Mouse (Mus musculus) forebrain, embryonic 15.5 days (tissue): ENCODE measurements around the gene Sarm1. TPM values are rescaled to one million over a fixed set of nuclear protein-coding genes. Genes with fewer than 3 reads are reported as not detected.
"Not testable (repeated sequence)": the region's sequence is repeated elsewhere in the genome, so short reads cannot be mapped to it uniquely, and the experiment has no call there.

Source experiments
- ATAC-seq: fragments of 200-750 bp; cut with Nextera tagmentation; replicated peaks from 2 replicates; pipeline ENCODE4 v1.8.0; 2017; ENCODE audit warnings: mild to moderate bottlenecking, moderate TSS enrichment, moderate library complexity
- H3K27ac ChIP-seq: fragments of 300-500 bp; sonication (generic); replicated peaks from 2 replicates; pipeline ENCODE4 v1.5.1; 2015; ENCODE audit warnings: mild to moderate bottlenecking, inconsistent platforms
- H3K27me3 ChIP-seq: fragments of 300-500 bp; sonication (generic); 2 replicates; pipeline ENCODE4 v1.6.1; 2015; ENCODE audit warnings: inconsistent platforms
- H3K36me3 ChIP-seq: fragments of 300-500 bp; sonication (generic); 2 replicates; pipeline ENCODE4 v1.6.1; 2015; ENCODE audit warnings: mild to moderate bottlenecking, inconsistent platforms
- H3K4me1 ChIP-seq: fragments of 300-500 bp; sonication (generic); 2 replicates; pipeline ENCODE4 v1.6.1; 2015; ENCODE audit warnings: inconsistent platforms
- H3K4me2 ChIP-seq: fragments of 300-500 bp; sonication (generic); replicated peaks from 2 replicates; pipeline ENCODE4 v1.6.1; 2015; ENCODE audit warnings: mild to moderate bottlenecking, inconsistent platforms
- H3K4me3 ChIP-seq: fragments of 300-500 bp; sonication (generic); 2 replicates; pipeline ENCODE4 v1.5.1; 2015; ENCODE audit warnings: mild to moderate bottlenecking, inconsistent platforms
- H3K9ac ChIP-seq: fragments of 300-500 bp; sonication (generic); replicated peaks from 2 replicates; pipeline ENCODE4 v1.6.1; 2015; ENCODE audit warnings: mild to moderate bottlenecking, inconsistent platforms
- H3K9me3 ChIP-seq: fragments of 300-500 bp; sonication (generic); 2 replicates; pipeline ENCODE4 v1.6.1; 2016; ENCODE audit warnings: inconsistent platforms
- WGBS: fragments of 180-500 bp; shearing (Covaris S2); methylation state at CpG from one replicate; pipeline ENCODE4 v1.1.7; 2015; ENCODE audit warnings: mixed read lengths; 5-methylcytosine and 5-hydroxymethylcytosine counted together
- polyA plus RNA-seq: library from polyadenylated mRNA; unstranded; fragments of >200 nt; fragmentation: Nextera tagmentation; extraction: Ambion mirVana; gene quantifications from 2 replicates; pipeline ENCODE4 v1.2.1, GENCODE M21; 2015

The Sarm1 gene
- polyA plus RNA-seq: 48.3 and 54.8 TPM in 2 replicates

DNA sequence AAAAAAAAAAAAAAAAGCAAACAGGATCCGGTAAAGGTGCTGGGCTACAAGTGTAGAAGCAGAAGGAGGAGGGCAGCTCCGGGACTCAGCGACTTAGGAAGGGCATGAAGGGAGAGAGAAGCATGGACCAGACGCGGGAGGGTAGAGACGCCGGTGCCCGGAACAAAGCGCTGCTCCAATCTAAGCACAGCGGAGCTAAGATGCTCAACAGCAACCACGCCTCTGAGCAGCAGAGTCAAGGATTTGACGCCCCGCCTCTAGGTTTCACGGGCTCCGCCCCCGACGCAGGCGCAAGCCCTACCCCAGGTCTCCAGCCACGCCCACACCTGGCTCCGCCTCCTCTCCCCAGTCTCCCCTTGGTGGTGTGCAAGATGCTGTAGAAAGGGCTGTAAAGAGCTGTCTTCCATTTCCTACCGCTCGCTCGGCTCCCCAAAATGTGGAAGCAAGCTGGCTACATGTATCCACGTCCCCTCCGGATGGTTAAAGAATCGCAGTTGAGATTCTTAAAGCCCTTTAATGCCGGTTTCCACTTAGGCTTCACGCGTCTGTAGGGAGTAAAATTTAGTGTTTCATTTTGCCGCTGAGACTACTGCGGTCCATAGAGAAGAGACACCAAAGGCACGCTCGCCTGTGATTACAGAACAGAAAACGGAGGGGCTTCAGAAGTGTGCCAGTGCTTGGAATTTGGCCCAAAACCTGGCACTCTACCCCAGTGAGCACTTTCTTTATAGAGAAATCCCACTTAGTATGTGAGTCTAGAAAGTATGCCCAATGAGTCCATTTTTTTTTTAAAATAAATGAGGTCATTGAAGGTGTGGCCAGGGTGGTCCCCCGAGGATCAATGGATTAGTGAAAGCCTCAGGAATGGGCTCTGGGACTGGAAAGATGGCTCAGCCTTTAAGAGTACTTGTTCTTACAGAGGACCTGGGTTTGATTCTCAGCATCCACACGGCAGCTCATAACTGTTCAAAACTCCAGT is at the start of gene Sarm1:
Gene Sarm1 (minus strand): TSS at position 211 of the 979 bp plus-strand sequence.
- Histone ChIP-seq H3K36me3 (no peaks in the 10 kb centered on the region), H3K27ac (peak within 1 kb of the TSS; percentile 96), H3K27me3 (no peaks in the 10 kb centered on the region), H3K4me1 (peaks cover 30% of the 10 kb centered on the region), H3K4me2 (peak within 1 kb of the TSS; percentile 56), H3K9ac (peak within 1 kb of the TSS; percentile 96), H3K9me3 (no peaks in the 10 kb centered on the region), H3K4me3 (peak within 1 kb of the TSS; percentile 92)
- 2% methylated on average over 35 of the region's 36 CpGs for WGBS
- peak; percentile 98 for ATAC-seq

DNA sequence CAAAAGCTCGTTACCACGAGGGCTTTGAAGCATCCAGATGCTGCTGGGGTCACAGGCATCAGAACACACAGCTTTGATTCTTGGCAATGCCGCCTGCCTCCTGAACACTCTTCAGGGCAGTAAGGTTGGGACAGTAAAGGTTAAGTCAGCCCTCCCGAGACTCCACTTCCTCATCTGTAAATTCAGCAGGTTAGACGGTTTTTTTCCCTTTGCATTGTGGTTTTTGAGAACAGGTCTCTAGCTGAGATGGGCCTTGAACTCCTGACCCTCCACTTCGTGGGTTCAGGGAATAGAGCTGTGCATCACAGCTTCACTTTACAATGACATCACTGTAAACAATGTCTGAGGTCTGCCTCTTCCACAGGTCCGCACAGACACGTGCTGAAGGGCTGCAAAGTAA is 47.6 kb upstream of the Sarm1 start:
- Histone ChIP-seq H3K9ac (no peak overlapping the region), H3K4me1 (peaks cover 20% of the 10 kb centered on the region), H3K4me2 (no peak overlapping the region), H3K27ac (no peak overlapping the region), H3K4me3 (no peak overlapping the region), H3K27me3 (no peaks in the 10 kb centered on the region), H3K9me3 (no peaks in the 10 kb centered on the region), H3K36me3 (peaks cover 28% of the 10 kb centered on the region)
- ATAC-seq: no peak
- WGBS: 61% methylated on average over 8 of the region's 8 CpGs

DNA sequence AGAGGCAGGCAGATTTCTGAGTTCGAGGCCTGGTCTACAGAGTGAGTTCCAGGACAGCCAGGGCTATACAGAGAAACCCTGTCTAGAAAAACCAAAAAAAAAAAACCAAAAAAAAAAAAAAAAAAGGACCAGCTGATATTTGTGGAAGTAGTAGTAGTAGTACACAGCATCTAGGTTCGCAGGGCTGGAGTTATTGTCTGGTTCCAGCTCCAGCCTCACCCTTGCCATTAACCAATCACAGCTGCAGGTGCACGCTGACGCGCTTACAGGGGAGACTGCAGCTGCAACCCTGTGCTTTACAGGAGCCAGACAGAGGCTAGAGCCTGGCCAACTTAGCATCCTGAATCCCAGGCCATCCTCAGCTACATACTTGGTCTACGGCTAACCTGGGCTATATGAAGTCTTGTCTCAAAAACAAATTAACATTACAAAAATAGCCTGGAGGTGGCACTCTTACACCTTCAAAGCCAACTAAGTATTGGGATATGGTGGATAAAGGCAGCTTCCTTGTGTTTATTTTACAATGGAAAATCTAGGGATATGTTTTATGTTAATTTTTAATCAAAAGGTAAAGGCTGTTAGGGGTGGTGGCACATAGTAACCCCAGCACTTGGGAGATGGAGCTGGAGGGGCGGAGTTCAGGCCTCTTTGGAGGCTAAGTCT is 47.0 kb upstream of the Sarm1 start:
- H3K27ac ChIP-seq: no peak overlapping the region
- no peak for ATAC-seq
- peaks cover 34% of the 10 kb centered on the region for H3K36me3 ChIP-seq
- H3K9me3 ChIP-seq: no peaks in the 10 kb centered on the region
- no peak overlapping the region for H3K4me2 ChIP-seq
- peaks cover 14% of the 10 kb centered on the region for H3K4me1 ChIP-seq
- WGBS: 92% methylated on average over 7 of the region's 7 CpGs
- H3K9ac ChIP-seq: no peak overlapping the region
- no peaks in the 10 kb centered on the region for H3K27me3 ChIP-seq
- no peak overlapping the region for H3K4me3 ChIP-seq

GRCm38 (mm10) chr11:78540358-78540757 is 42.8 kb upstream of the Sarm1 start:
- Histone ChIP-seq H3K9me3 (no peaks in the 10 kb centered on the region), H3K4me1 (peaks cover 14% of the 10 kb centered on the region), H3K4me3 (no peak overlapping the region), H3K27me3 (no peaks in the 10 kb centered on the region), H3K27ac (no peak overlapping the region), H3K9ac (no peak overlapping the region), H3K36me3 (peaks cover 44% of the 10 kb centered on the region), H3K4me2 (no peak overlapping the region)
- WGBS: 90% methylated on average over 3 of the region's 3 CpGs
- no peak for ATAC-seq

DNA sequence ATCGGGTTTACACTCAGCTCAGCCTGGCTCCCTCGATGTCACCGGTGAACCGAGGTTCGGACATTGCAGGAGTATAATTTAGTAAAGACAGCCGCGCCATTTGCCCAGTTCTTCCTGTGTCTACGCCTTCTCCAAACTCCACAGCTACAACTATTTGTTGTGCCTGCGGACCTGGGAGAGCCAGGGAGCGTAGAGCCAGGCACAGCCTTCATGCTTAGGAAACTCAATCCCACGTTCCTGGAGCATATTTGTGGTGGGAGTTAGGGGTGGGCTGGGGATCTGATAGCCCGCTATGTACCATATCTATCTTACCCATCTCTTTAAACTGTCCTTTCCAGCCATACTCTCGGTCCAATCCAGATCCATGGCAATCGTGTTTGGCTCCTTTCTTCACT is 39.1 kb upstream of the Sarm1 start:
- Histone ChIP-seq H3K9me3 (no peaks in the 10 kb centered on the region), H3K4me3 (peak overlapping the region; percentile 55), H3K9ac (peak overlapping the region; percentile 76), H3K4me1 (peaks cover 27% of the 10 kb centered on the region), H3K36me3 (peaks cover 28% of the 10 kb centered on the region), H3K4me2 (peak overlapping the region; percentile 71), H3K27me3 (no peaks in the 10 kb centered on the region), H3K27ac (peak overlapping the region; percentile 81)
- WGBS: 4% methylated on average over 14 of the region's 14 CpGs
- no peak; the same call in 1 of the 2 replicates for ATAC-seq

GRCm38 (mm10) chr11:78536080-78536689 is 38.6 kb upstream of the Sarm1 start, which contains the start of the genes Tnfaip1 and Ift20:
TSS of gene Tnfaip1 (minus strand) at chr11:78536332.
TSS of gene Ift20 (plus strand) at chr11:78536361.
- peak within 1 kb of the TSS; percentile 55 for H3K4me3 ChIP-seq
- ATAC-seq: peak; percentile 99
- peak within 1 kb of the TSS; percentile 76 for H3K9ac ChIP-seq
- peaks cover 27% of the 10 kb centered on the region for H3K4me1 ChIP-seq
- H3K36me3 ChIP-seq: peaks cover 25% of the 10 kb centered on the region
- H3K27ac ChIP-seq: peak within 1 kb of the TSS; percentile 92
- no peaks in the 10 kb centered on the region for H3K27me3 ChIP-seq
- H3K4me2 ChIP-seq: peak within 1 kb of the TSS; percentile 71
- no peaks in the 10 kb centered on the region for H3K9me3 ChIP-seq
- under 1% methylated on average over 52 of the region's 52 CpGs for WGBS

DNA sequence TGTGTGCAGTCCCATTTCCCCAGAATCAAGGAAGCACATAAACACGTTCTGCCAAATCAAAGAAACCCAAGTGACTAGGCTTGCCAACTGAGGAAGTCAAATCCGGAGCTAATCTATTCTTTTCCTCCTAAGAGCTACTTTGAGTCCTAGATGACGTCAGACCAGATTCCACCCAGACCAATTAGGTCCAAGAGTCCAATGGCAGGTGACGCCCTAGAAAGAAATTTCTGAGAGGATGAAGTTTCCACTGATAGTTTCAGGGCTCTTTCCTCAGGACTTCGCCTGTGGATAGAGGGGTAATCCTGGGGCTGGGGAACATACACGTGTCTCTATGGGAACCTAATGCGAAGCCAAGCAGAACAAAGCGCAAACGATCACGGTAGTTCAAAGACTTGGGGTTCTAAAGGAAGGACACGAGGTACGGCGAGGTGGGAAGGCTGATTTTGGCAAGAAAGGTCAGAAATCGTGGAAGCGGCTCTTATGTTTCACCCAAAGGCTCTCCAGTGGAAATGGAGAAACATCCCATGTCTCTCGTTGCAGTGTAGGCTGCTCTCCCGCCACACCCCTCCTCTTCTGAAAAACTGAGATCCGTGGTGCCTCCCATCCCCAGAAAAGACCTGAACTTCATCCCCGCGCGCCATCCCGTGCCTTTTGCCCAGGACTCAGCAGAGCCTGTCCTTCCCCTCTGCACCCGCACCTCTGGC is 38.0 kb upstream of the Sarm1 start:
- H3K9ac ChIP-seq: peak overlapping the region; percentile 76
- ATAC-seq: peak; percentile 27; the same call in 1 of the 2 replicates
- H3K9me3 ChIP-seq: no peaks in the 10 kb centered on the region
- peaks cover 21% of the 10 kb centered on the region for H3K36me3 ChIP-seq
- H3K4me2 ChIP-seq: peak overlapping the region; percentile 71
- peak overlapping the region; percentile 55 for H3K4me3 ChIP-seq
- peak overlapping the region; percentile 92 for H3K27ac ChIP-seq
- peaks cover 27% of the 10 kb centered on the region for H3K4me1 ChIP-seq
- 0% methylated on average over 23 of the region's 23 CpGs for WGBS
- no peaks in the 10 kb centered on the region for H3K27me3 ChIP-seq

DNA sequence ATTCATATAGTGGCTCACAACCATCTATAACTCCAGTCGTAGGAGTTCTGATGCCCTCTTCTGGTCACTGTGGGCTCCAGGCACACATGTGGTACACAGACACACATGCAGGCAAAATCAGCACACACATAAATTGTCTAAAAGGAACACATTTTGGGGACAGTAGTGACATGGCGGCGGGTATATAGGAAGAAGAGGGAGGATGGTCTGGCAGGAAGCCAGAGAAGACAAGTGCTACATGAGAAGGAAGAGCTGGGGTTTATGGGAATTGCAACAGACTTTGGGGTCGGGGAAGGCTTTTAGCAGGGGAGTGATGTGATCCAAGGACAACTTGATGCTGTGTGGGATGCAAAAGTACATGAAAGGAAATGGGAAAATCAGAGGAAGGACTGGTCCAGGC is 37.0 kb upstream of the Sarm1 start:
- Histone ChIP-seq H3K9me3 (no peaks in the 10 kb centered on the region), H3K27ac (0 out of 2 replicates have a peak overlapping the region, but pooled peaks have one; percentile 92), H3K4me3 (peak overlapping the region; percentile 55; the same call in 1 of the 2 replicates), H3K27me3 (no peaks in the 10 kb centered on the region), H3K36me3 (peaks cover 18% of the 10 kb centered on the region), H3K9ac (no peak overlapping the region), H3K4me1 (peaks cover 27% of the 10 kb centered on the region), H3K4me2 (peak overlapping the region; percentile 71)
- 84% methylated on average over 4 of the region's 4 CpGs for WGBS
- ATAC-seq: no peak

GRCm38 (mm10) chr11:78531515-78531914 is 34.0 kb upstream of the Sarm1 start:
- 92% methylated on average over 10 of the region's 10 CpGs for WGBS

GRCm38 (mm10) chr11:78531046-78531445 is 33.5 kb upstream of the Sarm1 start:
- peaks cover 38% of the 10 kb centered on the region for H3K36me3 ChIP-seq
- 86% methylated on average over 6 of the region's 6 CpGs for WGBS
- H3K9me3 ChIP-seq: no peaks in the 10 kb centered on the region
- H3K4me1 ChIP-seq: peaks cover 13% of the 10 kb centered on the region
- H3K27ac ChIP-seq: 0 out of 2 replicates have a peak overlapping the region, but pooled peaks have one; percentile 21
- H3K4me2 ChIP-seq: no peak overlapping the region
- no peak overlapping the region for H3K9ac ChIP-seq
- no peaks in the 10 kb centered on the region for H3K27me3 ChIP-seq
- H3K4me3 ChIP-seq: no peak overlapping the region
- ATAC-seq: no peak

More at GRCm38 (mm10) chr11:78531515-78531914, 34.0 kb upstream of the Sarm1 start:
- peaks cover 13% of the 10 kb centered on the region for H3K4me1 ChIP-seq
- H3K27ac ChIP-seq: 0 out of 2 replicates have a peak overlapping the region, but pooled peaks have one; percentile 21
- H3K27me3 ChIP-seq, H3K4me2 ChIP-seq, ATAC-seq, H3K9me3 ChIP-seq, H3K9ac ChIP-seq, H3K4me3 ChIP-seq: not testable (repeated sequence)
- peaks cover 33% of the 10 kb centered on the region for H3K36me3 ChIP-seq

- H3K4me1 ChIP-seq: peaks cover 9% of the 10 kb centered on the region
- H3K27me3 ChIP-seq: no peaks in the 10 kb centered on the region
- no peak overlapping the region for H3K9ac ChIP-seq
- no peak overlapping the region for H3K27ac ChIP-seq
- no peak overlapping the region for H3K4me2 ChIP-seq
- H3K36me3 ChIP-seq: peaks cover 48% of the 10 kb centered on the region
- H3K9me3 ChIP-seq: no peaks in the 10 kb centered on the region
- H3K4me3 ChIP-seq: no peak overlapping the region
- WGBS: 90% methylated on average over 12 of the region's 12 CpGs
- no peak for ATAC-seq
Observed at GRCm38 (mm10) chr11:78530001-78530400, 32.4 kb upstream of the Sarm1 start.
